Mouse (Mus musculus) lung, postnatal 0 days (tissue): ENCODE measurements around the gene Jagn1.

ENCODE experiments used
- CTCF ChIP-seq: IDR thresholded peaks from 2 replicates; pipeline ENCODE4 v1.5.1; 2016; ENCODE audit warnings: antibody characterized with exemption, mild to moderate bottlenecking
- EP300 ChIP-seq: IDR thresholded peaks from 2 replicates; pipeline ENCODE4 v1.6.1; 2016; ENCODE audit warnings: antibody characterized with exemption, mild to moderate bottlenecking, control low read depth

DNA sequence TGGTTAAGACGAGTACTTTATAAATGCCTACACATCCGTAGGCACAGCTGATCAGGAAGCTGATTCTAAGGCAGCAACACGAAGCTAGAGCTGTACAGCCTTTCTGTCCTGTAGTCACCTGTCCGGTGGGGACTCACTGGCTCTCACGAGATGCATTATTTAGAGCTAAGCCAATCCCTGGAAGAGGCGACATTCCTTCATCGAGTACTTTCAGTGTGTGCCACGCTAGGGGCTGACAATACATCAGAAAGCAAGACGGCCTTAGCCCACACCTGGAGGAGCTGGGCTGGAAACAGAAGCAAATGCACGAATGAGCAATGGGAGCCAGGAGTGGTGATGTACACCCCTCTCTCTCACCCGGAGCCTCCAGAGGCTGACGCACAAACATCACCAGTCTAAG, 5.2 kb upstream of the Jagn1 start:
- TF ChIP-seq CTCF, result no peak
- TF ChIP-seq EP300, result no peak
